Mouse (Mus musculus) bone marrow, adult 2 months (tissue): Measurements from ENCODE around the gene Fam83g. TPM values are rescaled to one million over a fixed set of nuclear protein-coding genes. Genes with fewer than 3 reads are reported as not detected.

ENCODE experiments used
- H3K27ac ChIP-seq: fragments of 200-500 bp; 2 replicates; pipeline ENCODE4 v1.5.1; 2012; ENCODE audit warnings: low read depth, mild to moderate bottlenecking, control low read depth, inconsistent platforms, low read length; ENCODE audit not compliant: control insufficient read depth, poor library complexity, insufficient read depth
- H3K4me1 ChIP-seq: fragments of 200-500 bp; 2 replicates; pipeline ENCODE4 v1.6.1; 2011; ENCODE audit warnings: low read length; ENCODE audit not compliant: control insufficient read depth, insufficient read depth
- H3K4me3 ChIP-seq: fragments of 200-500 bp; replicated peaks from 2 replicates; pipeline ENCODE3; 2011; ENCODE audit warnings: mild to moderate bottlenecking, low read depth, low read length, control low read depth; ENCODE audit not compliant: control insufficient read depth
- CTCF ChIP-seq: fragments of 200-500 bp; IDR thresholded peaks from 2 replicates; pipeline ENCODE4 v1.5.1; 2011; ENCODE audit warnings: low read length, control low read depth; ENCODE audit not compliant: control insufficient read depth, insufficient read depth
- POLR2A ChIP-seq: fragments of 200-500 bp; IDR thresholded peaks from 2 replicates; pipeline ENCODE4 v1.6.1; 2011; ENCODE audit warnings: low read depth, mild to moderate bottlenecking, control low read depth, low read length, borderline replicate concordance; ENCODE audit not compliant: control insufficient read depth
- WGBS: fragments of 180-500 bp; shearing (Covaris S2); methylation state at CpG from one replicate; pipeline ENCODE4 v1.1.7; 2018; 5-methylcytosine and 5-hydroxymethylcytosine counted together
- polyA plus RNA-seq: library from polyadenylated mRNA; stranded (reverse); fragments of >200 nt; gene quantifications from 2 replicates; pipeline ENCODE4 v1.2.4, GENCODE M21; 2011; ENCODE audit warnings: low replicate concordance; ENCODE audit not compliant: missing spikeins, insufficient read depth, insufficient read length

Fam83g gene
- polyA plus RNA-seq, 1 experiment: not detected

DNA sequence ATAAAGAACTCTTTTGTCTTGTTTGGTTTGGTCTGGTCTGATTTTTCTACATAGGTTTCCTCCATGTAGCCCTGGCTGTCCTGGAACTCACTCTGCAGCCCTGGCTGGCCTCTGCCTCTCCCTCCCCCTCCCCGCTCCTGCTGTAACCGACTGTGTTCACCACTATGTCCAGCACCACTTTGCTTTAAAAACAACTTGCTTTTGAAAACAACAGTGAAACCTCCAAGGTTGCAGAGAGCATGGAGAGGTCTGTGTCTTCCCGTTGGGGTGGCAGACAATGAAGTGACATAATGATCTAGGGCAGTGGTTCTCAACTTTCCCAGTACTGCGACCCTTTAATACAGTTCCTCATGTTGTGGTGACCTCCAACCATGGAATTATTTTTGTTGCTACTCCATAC, 28.2 kb upstream of the Fam83g start:
- TF ChIP-seq CTCF: no peak
- no peak for TF ChIP-seq POLR2A
- H3K4me3 ChIP-seq: no peak overlapping the region
- H3K4me1 ChIP-seq: peaks cover 3% of the 10 kb centered on the region; the same call in 1 of the 2 replicates
- no peak overlapping the region for H3K27ac ChIP-seq
- WGBS: 76% methylated on average over 4 of the region's 4 CpGs

DNA sequence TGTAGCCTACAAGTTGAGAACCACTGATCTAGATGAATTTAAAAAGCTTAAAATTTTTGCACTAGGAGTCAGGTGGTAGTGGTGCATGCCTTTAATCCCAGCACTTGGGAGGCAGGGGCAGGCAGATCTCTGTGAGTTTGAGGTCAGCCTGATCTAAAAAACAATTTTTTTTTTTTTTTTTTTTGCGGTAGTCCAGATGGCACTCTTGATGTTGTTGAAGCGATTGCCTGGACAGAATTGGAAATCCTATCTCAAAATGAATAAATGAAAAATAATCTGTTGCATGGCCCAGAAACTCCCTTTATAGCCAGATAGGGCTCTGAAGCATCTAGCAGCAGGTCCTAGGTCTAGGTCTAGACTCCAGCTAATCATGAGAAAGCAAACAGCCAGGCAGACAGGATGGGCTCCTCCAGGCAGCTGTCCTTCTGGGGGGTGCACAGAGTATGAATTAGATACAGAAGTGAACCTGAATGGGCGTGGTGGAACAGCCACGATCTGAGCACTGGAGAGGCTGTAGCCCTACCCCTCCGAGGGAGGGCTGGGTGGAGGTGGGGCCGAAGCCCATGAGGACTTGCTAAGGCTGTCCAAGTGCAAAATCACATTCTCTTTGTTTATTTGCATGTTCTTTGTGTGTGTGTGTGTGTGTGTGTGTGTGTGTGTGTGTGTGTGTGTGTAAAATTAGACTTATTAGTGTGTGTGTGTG, 27.6 kb upstream of the Fam83g start:
- WGBS: 66% methylated on average over 6 of the region's 6 CpGs
- Histone ChIP-seq H3K4me1 (peaks cover 3% of the 10 kb centered on the region; the same call in 1 of the 2 replicates), H3K4me3 (no peak overlapping the region), H3K27ac (no peak overlapping the region)
- TF ChIP-seq POLR2A: no peak
- TF ChIP-seq CTCF: no peak

DNA sequence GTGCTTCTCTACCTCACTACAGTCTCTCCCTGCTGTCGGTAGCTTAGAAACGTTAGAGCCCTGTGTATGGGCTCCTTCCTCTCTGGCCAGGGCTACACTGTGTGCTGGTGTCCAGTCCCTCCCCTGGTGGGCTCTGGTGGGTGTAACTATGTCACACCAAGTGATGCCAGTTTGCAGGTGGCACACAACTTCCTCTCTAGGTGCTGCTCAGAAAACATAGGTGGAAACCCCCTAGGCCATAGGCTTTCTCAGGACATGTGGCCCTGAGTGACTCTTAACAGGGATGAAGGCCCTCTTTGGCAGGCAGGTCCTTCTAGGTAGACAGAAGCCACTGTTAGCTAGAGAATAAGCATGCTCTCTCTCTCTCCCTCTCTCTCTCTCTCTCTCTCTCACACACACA, 26.5 kb upstream of the Fam83g start:
- Histone ChIP-seq H3K27ac (no peak overlapping the region), H3K4me3 (no peak overlapping the region), H3K4me1 (peaks cover 3% of the 10 kb centered on the region; the same call in 1 of the 2 replicates)
- 66% methylated on average over 2 of the region's 2 CpGs for WGBS
- TF ChIP-seq CTCF: no peak
- no peak for TF ChIP-seq POLR2A

DNA sequence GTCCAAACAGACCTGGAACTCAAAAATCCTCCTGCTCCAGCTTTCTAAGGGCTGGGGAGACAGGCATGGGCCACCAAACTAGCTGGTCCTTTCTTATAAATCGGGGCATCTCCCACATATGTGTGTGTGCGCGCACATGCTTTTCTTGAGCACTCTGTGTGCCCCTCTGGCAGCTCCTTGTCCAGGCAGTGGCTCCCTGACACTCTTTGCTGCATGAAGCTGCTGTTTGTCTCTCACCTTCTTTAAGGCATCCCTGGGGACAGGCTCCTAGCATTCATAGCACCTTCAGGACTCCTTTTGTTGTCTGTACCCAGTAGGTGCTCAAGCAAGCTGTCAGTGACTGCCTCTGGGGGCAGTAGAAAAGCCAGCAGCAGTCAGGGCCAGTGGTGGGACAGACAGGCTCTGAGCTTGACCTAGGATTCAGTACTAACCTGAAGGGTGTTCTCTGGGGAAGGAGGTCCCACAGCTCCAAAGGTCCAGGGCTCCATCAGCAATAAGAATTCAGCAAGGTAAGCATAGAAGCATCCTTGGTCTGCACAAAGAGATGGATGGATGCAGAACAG, 25.4 kb upstream of the Fam83g start:
- H3K4me1 ChIP-seq: peaks cover 3% of the 10 kb centered on the region; the same call in 1 of the 2 replicates
- no peak overlapping the region for H3K27ac ChIP-seq
- H3K4me3 ChIP-seq: no peak overlapping the region
- WGBS: 89% methylated on average over 3 of the region's 3 CpGs
- TF ChIP-seq POLR2A: no peak
- TF ChIP-seq CTCF: no peak

DNA sequence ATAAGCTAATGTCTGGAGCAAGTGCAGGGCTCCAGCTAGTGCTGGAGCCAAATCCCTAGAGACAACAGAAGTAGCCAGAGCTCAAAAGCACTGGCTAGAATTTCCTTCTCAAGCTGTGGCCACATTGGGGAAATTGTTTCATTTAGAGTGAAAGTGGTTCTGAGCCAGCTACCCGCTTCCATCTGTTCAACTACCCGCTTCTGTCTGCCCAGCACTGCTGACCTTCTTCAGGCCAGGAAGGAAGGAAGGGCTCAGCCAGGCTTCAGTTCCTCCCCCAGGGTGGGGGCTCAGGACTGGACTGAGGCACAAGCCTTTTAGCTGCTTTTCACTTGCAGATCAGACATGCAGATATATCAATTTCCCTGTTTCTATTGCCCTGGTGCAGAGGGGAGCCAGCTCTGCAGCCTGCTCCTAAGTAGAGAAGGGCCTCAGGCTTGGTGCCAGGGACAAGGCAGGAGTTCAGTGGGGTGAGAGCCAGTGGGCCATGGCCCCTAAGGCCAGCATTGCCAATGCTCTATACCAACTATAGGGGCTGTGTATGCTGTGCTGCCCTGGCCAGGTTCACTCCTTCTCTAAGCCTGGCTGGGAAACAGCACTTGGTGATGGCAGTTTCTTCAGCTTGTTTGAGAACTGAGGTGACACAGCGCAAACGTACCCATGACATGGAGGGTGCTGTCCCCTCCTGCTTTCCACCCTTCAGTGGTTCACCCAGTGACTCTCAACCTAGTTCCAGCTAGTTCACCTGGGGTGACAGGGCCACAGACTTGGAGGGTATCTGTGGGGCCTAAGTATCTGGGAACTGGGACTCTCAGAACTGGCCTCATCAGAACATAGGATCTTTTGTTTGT, 24.7 kb upstream of the Fam83g start:
- Histone ChIP-seq H3K4me3 (no peak overlapping the region), H3K27ac (peak overlapping the region; percentile 8), H3K4me1 (peaks cover 2% of the 10 kb centered on the region; the same call in 1 of the 2 replicates)
- 49% methylated on average over 4 of the region's 4 CpGs for whole genome bisulfite sequencing
- TF ChIP-seq POLR2A (no peak), CTCF (no peak)

DNA sequence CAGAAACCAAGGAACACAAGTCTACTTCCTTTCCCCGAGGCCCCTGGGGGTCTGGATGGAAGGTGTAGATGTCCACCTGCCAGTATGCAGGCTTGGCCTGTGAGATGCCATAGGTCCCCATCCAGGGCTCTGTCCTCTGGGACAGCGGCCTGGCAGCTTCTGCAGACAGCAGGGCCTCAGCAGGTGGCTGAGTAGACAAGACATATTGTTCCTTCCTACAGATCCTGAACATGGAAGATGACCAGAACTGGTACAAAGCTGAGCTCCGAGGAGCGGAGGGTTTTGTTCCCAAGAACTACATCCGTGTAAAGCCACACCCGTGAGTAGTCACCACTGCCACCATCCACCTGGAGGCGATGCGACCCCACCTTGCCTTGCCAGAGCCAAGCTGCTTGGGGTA, 23.9 kb upstream of the Fam83g start:
- H3K4me1 ChIP-seq: peaks cover 2% of the 10 kb centered on the region; the same call in 1 of the 2 replicates
- TF ChIP-seq POLR2A: no peak
- no peak for TF ChIP-seq CTCF
- H3K4me3 ChIP-seq: no peak overlapping the region
- H3K27ac ChIP-seq: no peak overlapping the region; the same call in 1 of the 2 replicates
- 86% methylated on average over 8 of the region's 8 CpGs for WGBS

DNA sequence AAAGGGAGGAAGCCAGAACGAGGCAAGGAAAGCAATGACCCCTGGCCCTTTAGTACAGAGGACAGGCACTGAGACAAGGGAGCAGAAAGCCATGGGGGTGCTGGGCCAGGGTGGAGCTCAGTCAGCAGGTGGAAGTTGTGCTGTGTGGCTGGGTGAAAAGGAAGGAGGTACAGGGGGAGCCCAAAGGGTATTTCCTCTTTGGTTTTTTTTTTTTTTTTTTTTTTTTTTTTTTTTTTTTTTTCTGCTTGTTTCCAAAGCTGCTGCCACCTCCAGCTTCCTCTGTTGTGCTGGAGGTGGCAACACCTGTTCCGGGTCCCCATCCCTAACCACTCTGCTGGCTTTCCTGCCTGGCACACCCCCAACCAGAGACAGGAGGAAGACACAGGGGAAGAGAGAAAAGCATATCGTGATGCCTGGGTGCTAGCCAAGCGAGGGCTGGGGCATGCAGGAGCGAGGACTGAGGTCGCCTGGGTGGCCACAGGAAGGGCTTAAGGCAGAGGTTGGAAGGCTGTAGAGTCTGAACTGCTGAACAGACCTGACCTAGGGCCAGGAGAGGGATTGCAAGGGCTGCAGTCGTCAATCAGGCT, 23.0 kb upstream of the Fam83g start:
- TF ChIP-seq POLR2A: no peak
- TF ChIP-seq CTCF: no peak
- WGBS: 6% methylated on average over 7 of the region's 7 CpGs
- peak overlapping the region; percentile 47 for H3K27ac ChIP-seq
- H3K4me1 ChIP-seq: peaks cover 2% of the 10 kb centered on the region; the same call in 1 of the 2 replicates
- no peak overlapping the region for H3K4me3 ChIP-seq
